Mouse (Mus musculus) left cerebral cortex, postnatal 25 days (tissue): ENCODE results near the gene Med24. TPM values are rescaled to one million over a fixed set of nuclear protein-coding genes. Genes with fewer than 3 reads are reported as not detected.

Experiments
- DNase-seq, 2 experiments: peaks; one replicate each; pipeline ENCODE4 v3.0.0; 2022; ENCODE audit warnings: low spot score in 2 of 2, mixed read lengths in 1 of 2
- intact Hi-C: fragments of 180-260 bp; cut with DNase I; formaldehyde crosslinking; loops from one replicate; pipeline ENCODE4 v1.15.1; 2025
- total RNA-seq, 2 experiments: library from RNA; stranded (reverse); gene quantifications; 2 replicates each; pipeline ENCODE4 v1.2.3; 2021

Gene Med24
- total RNA-seq, 2 experiments from 2014 or later: 116 to 131 TPM

GRCm38 (mm10) chr11:98766816-98767215, 37.6 kb upstream of the Med24 start:
- intact Hi-C loops: no loop called here
- no peak for DNase-seq

- intact Hi-C loops: no loop called here
- no peak for DNase-seq
These were observed 37.1 kb upstream of the Med24 start for GRCm38 (mm10) chr11:98766346-98766745.

GRCm38 (mm10) chr11:98765421-98766309, 36.4 kb upstream of the Med24 start:
- intact Hi-C loops: no loop called here

GRCm38 (mm10) chr11:98764746-98765145, 35.5 kb upstream of the Med24 start:
- intact Hi-C loops: no loop called here
- DNase-seq: no peak

More at GRCm38 (mm10) chr11:98765421-98766309, 36.4 kb upstream of the Med24 start:
- no peak for DNase-seq

GRCm38 (mm10) chr11:98764091-98764490, 34.9 kb upstream of the Med24 start:
- DNase-seq: no peak
- intact Hi-C loops: no loop called here

- intact Hi-C loops: loop anchor here (2.0 kb wide), 1 partner anchor 51 kb away; no protein-coding TSS in a partner anchor
- no peak for DNase-seq
These were observed 34.2 kb upstream of the Med24 start for GRCm38 (mm10) chr11:98763502-98763861.

GRCm38 (mm10) chr11:98762756-98763501, 33.7 kb upstream of the Med24 start:
- peak in 1 of 2 experiments; percentile 93 for DNase-seq
- intact Hi-C loops: loop anchor here (2.0 kb wide), 1 partner anchor 50 kb away; no protein-coding TSS in a partner anchor

- intact Hi-C loops: loop anchor here (2.0 kb wide), 1 partner anchor 49 kb away; no protein-coding TSS in a partner anchor
- DNase-seq: no peak
These were observed 32.7 kb upstream of the Med24 start for GRCm38 (mm10) chr11:98761939-98762338.

GRCm38 (mm10) chr11:98756711-98757110, 27.5 kb upstream of the Med24 start:
- DNase-seq: no peak
- intact Hi-C loops: no loop called here

GRCm38 (mm10) chr11:98755726-98756380, 26.6 kb upstream of the Med24 start:
- no peak for DNase-seq
- intact Hi-C loops: no loop called here

- DNase-seq: peak; percentile 51 to 77
- intact Hi-C loops: loop anchor here (1.0 kb wide), 1 partner anchor 13 kb away; no protein-coding TSS in a partner anchor
These were observed 25.5 kb upstream of the Med24 start for GRCm38 (mm10) chr11:98754621-98755181.

- DNase-seq: no peak
- intact Hi-C loops: loop anchor here (1.0 kb wide), 1 partner anchor 13 kb away; no protein-coding TSS in a partner anchor
These were observed 25.0 kb upstream of the Med24 start for GRCm38 (mm10) chr11:98754151-98754620.

GRCm38 (mm10) chr11:98753264-98753663, 24.0 kb upstream of the Med24 start:
- intact Hi-C loops: no loop called here
- no peak for DNase-seq

- DNase-seq: no peak
- intact Hi-C loops: no loop called here
These were observed 23.4 kb upstream of the Med24 start for GRCm38 (mm10) chr11:98752562-98753140.

GRCm38 (mm10) chr11:98751221-98751782, 22.1 kb upstream of the Med24 start:
- intact Hi-C loops: no loop called here

GRCm38 (mm10) chr11:98750351-98751201, 21.3 kb upstream of the Med24 start:
- peak; percentile 78 to 81 for DNase-seq
- intact Hi-C loops: no loop called here

More at GRCm38 (mm10) chr11:98751221-98751782, 22.1 kb upstream of the Med24 start:
- peak; percentile 7 to 46 for DNase-seq

GRCm38 (mm10) chr11:98749716-98750115, 20.5 kb upstream of the Med24 start:
- intact Hi-C loops: no loop called here
- peak; percentile 48 to 57 for DNase-seq
